Mouse (Mus musculus): ENCODE results near the gene Plekho1. TPM values are rescaled to one million over a fixed set of nuclear protein-coding genes. Genes with fewer than 3 reads are reported as not detected.

The Plekho1 gene
- total RNA-seq, 4 experiments from 2014 or later = 16.8 to 33.6 (median 28.7) TPM

DNA sequence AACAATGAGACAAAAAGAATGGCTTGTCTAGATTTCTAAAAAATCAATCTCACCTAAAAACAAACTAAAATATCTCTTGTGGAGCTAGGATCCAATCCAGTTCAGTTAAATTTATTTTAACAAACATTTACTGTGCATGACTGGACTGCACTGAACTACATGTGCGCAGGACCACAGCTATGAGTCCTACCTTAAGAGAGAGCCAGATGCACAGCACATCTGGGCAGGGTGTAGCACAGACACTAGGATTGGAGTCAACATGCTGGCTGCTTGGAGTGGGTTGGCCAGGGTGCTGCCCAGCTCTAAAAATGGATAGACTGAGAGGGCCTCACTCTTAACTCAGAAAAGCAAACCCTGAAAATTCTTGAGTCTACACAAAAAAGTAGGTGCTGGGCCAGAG lies 5.8 kb upstream of the Plekho1 start:
- no peak for DNase-seq

- DNase-seq = no peak
Observed at GRCm38 (mm10) chr3:96000921-96001501, 5.2 kb upstream of the Plekho1 start.

DNA sequence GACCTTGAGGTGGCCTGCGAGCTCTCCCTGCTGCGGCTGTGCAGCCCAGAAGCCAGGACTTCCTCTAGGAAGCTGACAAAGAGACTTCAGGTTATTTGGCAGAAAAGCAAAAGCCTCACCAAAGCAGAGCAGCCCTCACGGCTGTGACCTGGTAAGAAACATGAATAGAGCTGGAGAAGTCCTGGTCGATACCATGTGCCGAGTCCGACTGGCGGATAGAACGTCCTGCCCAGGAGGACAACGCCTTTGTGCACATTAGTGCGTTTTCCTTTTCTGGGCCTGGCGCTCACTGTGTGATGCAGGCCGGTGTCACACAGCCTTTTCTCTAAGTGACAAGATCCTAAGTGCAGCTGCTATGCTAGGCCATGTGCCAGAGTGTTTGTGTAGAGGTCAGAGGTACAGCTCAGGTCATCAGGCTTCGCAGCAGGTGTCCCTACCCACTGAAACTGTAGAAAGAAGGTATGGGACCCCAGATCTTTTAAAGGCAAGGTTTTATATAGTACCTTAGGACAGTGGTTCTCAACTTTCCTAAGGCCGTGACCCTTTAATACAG lies 4.4 kb upstream of the Plekho1 start:
- no peak for DNase-seq

DNA sequence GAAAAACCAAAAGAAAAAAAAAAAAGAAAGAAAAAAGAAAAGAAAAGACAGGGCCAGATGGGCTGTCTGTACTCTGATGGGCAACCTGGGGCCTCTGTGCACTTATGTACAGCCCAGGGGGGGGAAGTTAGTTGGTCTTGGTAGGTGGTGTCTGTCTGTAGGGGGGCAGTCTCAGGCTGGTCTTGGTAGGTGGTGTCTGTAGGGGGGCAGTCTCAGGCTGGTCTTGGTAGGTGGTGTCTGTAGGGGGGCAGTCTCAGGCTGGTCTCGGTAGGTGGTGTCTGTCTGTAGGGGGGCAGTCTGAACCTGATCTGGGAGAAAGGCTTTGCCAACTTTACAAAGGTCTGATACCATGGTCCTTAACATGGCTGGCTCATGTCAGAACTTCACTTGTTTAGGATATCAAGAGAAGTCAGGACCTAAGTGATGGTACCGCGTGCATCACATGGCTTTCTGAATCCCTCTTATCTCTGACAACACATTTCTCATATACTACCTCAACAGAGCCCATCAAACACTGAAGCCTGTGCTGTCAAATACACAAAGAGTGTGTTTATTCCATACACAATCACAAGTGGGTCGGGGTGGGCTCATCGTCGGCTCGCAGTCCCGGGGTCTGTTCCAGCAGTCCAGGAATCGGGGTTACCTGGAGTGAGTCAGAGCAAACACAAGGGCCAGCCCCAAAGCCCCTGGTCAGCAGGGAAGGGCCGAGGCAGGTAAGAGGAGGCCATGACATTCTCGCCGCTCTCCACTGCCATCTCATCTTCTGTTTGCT lies 3.7 kb upstream of the Plekho1 start:
- DNase-seq = no peak

DNA sequence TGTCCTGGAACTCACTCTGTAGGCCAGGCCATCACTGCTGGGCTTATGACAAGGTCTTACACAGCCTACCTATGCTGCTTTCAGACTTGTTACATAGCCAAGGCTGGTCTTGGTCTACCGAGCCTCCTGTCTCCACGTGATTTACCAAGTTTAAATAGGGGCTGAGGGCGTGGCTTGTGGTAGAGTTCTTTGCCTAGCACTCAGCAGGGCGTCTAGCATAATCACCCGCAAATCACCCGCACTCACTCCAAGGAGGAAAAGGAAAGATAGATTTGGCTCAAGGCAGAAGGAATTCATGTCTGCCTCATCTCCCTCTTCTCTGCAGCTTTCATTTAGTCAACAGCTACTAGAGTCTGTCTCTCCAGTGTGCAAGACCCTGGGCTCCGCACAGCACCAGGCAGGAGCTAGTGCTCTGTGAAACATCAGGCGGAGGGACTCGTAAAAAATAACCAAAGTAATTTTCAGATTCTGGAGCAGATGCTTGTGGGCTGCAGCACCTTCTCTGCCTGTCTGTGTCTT lies 1.5 kb upstream of the Plekho1 start:
- no peak for DNase-seq

- DNase-seq = no peak
Observed at GRCm38 (mm10) chr3:95996451-95997073, 761 bp upstream of the Plekho1 start.

DNA sequence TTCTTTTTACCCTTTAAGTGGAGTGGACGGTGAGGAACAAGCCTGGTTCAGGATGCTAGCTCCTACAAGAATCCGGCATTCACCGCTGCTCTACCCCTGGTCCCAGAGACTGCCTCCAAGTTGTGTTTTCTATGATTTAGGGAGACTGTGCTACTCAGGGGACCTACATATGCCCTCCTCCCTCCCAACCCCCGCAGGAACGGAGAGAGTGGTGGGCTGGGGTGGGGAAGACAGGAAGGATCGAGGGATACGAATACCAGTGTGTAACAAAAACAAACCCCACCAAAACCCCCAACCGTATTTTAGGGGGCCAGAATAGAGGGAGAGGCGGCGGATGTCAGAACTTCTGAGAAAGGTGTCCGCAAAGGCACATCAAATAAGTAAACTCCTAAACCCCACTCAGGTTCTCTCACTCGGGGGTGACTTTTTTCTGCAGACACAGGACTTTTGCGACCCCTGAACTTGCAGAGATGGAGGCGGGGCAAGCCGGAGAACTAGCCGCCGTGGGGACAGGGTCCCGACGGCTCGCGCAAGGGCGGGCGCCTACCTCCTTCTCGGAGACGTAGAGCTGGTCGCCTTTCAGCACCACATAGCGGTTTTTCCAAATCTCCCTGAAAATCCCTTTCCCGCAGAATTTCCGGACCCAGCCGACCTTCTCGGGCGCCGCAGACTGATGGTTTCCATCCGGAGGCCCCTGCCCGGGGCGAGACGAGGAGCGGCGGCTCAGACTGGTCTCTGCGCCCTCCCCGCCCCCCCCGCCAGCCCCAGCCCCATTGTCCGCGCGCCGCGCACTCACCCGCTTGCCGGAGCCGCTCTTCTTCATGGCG lies 613 bp downstream of the Plekho1 start:
- no peak for DNase-seq

DNA sequence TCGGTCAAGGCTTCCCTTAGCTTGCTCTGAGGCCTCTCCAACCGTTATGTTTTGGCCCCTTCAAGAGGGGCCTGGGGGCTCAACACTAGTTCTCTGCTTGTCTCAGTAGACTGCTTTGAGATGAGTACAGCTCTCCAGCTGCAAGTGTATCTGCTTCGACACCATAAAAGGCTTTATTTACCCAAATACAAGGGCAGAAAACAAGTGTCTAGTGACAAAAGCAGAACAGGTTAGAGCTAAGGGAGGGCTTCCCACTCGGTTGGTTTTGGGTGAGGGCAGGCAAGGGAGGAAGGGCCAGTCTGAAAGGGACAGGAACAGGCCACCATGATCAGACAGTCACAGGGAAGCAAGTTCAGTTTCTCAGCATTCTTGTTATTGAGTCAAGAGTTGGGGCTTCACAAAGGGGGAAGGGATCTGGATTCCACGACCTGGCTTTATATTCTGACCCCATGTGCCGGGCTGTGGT lies 1.4 kb downstream of the Plekho1 start:
- no peak for DNase-seq

GRCm38 (mm10) chr3:95993881-95994280 lies 1.9 kb downstream of the Plekho1 start:
- DNase-seq = no peak

GRCm38 (mm10) chr3:95992990-95993603 lies 2.7 kb downstream of the Plekho1 start:
- no peak for DNase-seq

- DNase-seq = no peak
Observed at GRCm38 (mm10) chr3:95990413-95990941, 5.3 kb downstream of the Plekho1 start.

- no peak for DNase-seq
Observed at GRCm38 (mm10) chr3:95988969-95989368, 6.8 kb downstream of the Plekho1 start.

GRCm38 (mm10) chr3:95988138-95988537 lies 7.7 kb downstream of the Plekho1 start:
- no peak for DNase-seq

DNA sequence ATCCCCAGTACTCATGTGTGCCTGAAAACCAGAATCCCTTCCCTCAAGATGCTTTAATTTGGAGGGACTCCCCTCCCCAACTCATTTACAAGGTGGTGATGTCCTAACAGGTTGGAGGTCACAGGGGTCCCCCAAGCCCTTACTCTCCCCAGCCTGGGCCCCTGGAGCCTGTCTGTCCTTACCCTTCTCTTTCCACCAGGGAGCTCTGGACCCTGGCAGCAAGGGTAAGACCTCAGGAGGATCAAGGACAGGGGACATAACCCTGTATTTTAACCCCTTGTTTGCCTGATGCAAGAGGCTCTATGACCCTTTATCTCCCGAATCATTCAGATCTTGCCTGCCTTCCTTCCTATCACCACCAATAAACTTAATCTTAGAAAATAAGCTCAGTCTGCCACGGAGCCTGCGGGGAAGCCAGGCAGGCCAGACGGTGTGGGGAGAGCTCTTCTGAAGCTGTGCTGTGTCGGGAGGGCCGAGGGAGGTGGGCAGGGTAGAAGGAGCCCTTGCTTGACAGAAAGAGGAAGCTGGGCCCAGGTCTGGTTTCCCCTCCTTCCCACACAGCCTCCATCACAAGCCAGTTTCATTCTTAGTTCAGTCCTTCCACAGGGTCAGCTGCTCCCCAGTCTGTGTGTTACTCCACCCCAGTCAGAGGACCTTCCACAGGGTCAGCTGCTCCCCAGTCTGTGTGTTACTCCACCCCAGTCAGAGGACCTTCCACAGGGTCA lies 8.3 kb downstream of the Plekho1 start:
- no peak for DNase-seq

DNA sequence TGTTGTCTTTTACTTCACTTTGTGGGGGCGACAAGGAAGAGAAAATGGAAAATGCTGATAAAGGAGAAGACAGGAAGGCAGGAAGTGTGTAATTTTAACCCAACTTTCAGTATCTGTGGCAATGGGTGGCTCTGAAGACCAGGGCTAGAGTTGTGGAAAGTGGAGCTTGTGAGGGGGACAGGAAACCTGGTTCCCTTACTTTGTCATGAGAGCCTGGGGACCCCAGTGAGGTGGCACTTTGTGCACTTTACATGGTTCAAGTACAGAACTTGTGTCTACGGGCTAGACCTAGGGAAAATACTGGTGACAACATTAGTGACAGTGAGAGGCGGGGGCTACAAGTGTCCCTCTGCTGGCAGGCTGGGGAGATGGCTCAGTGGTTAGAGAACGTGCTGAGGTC lies 8.8 kb downstream of the Plekho1 start:
- no peak for DNase-seq

GRCm38 (mm10) chr3:95986001-95986622 lies 9.7 kb downstream of the Plekho1 start:
- DNase-seq = no peak

DNA sequence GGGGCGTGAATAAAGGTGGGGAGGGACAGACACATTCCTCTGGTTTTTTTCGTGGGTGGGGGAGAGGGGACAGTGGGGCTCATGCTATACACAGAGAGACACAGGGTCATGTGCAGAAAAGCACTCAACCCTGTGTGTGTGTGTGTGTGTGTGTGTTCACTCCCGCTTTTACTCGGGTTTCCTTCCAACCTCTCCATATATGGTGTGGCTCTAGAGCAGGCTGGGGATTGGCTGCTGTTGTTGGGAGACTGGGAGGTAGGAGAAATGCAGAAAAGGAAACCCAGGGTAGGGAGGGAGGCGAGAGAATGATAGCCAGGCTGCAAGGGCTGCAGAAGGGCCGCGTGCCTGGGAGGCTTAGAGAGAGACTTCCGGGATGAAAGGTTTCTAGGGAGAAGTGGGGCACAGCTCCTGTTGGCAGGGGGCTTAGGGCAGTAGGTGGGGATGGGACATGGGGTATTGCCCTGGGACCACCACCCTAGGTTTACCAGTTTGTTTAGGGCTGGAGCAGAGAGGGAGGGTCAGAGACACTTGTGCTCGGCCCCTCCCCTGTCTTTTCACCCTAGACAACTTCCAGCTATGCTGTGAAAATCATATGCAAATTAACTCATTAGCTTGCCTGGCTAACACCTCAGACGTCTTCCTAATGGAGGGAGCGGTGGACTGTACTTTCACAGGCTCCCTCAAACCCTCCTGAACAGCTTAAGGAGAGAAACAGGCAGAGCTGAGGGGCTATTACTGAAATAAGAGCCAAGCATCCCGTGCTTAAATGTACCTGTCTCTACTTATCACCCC lies 10.4 kb downstream of the Plekho1 start:
- DNase-seq = no peak

- DNase-seq = no peak
Observed at GRCm38 (mm10) chr3:95982129-95982528, 13.7 kb downstream of the Plekho1 start.

DNA sequence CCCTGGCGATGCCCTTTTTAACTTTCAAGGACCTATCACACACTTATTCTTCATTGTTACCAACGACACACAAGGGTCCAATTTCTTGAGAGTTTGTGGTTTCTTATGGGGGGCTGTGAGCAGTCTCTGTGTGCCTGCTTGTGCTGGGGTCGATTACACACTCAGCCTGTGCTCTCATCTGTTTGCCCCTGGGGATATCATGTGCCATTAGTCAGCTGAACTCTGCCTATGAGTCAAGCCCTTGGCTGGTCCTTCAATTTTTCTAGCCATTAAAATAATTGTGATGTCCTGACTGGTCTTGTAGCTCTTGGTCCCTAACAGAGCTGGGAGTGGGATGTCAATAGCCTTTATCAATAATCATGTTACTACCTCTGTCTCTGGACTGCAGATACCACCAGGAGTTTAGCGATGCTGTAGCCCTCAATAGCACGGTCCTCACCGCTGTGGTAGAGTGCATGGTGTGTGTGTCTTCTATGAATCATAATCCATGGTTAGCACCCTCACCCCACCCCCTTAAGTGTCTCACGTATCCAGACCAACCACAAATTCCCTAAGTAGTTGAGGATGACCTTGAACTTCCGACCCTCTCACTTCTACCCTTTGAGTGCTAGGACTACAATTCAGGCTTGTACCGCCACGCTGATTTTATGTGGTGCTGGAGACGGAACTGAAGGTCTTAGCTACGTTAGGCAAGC lies 15.4 kb downstream of the Plekho1 start:
- DNase-seq = no peak

Measured in adrenal gland, adult 8-10 months (tissue).